ENCODE assay signal across 7 mouse cellular contexts in the genomic region with DNA sequence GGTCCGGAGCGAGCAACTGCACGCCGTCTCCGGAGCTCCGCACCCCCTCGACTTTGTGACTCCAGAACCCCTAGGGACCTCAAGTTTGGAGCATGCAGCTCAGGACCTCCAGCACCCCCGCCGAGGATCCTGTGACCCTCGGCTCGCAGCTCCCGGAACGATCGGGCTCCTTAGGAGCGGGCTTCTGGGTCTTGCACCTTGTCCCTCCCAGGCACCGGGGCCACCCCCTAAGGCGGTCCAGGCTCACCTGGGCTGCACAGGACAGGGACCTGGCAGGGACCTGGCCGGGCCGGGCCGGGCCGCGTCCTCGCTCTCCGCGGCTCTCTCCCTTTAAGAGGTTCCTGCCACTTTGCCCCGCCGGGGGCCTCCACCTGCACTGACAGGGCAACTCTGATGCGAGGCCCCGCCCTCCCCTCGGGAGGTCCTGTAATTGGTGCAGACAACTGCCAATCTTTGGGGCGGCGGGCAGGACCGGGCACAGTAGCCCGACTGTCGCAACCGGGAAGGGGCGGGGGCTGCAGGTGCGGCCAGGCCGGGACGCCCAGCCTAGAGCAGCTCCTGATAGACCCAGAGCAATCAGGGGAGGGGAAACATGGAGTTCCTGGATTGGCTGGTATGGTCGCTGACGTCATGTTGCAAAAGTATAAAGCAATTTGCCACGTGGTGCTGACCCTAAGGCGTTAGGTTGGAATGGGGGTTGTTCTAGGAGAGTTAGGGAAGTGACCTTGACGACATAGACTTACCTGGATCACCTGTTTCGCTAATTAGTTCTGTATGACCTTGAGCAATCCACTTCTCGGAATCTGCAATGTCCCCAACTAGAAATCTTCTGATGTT. TPM values are rescaled to one million over a fixed set of nuclear protein-coding genes. Genes with fewer than 3 reads are reported as not detected.
A peak's percentile ranks its signal among the peaks of the same experiment; 100 is the strongest.
DNase-seq lines count a peak whose midpoint lies in the region; ATAC-seq and TF ChIP-seq lines count a peak whose summit lies in the region.

Gene Epb41, minus strand, starts transcription at position 389 of the 837 bp plus-strand sequence.

- peak within 1 kb of the TSS; percentile 95 for H3K4me2 ChIP-seq in intestine, postnatal 0 days (replicated peaks; ENCODE audit: low read depth)
- peak within 1 kb of the TSS; percentile 99 for H3K4me2 ChIP-seq in midbrain, embryonic 12.5 days (replicated peaks)

- WGBS in embryonic facial prominence, embryonic 10.5 days, result 2% methylated on average over 47 of the region's 47 CpGs
- 1% methylated on average over 47 of the region's 47 CpGs for WGBS in intestine, postnatal 0 days
- 2% methylated on average over 46 of the region's 47 CpGs for WGBS in midbrain, embryonic 12.5 days
- 1% methylated on average over 47 of the region's 47 CpGs for WGBS in small intestine, adult 2 months

- no peaks in the 10 kb centered on the region for H3K9me3 ChIP-seq in embryonic facial prominence, embryonic 10.5 days
- H3K9me3 ChIP-seq in intestine, postnatal 0 days (ENCODE audit: control insufficient read depth), result no peaks in the 10 kb centered on the region
- no peaks in the 10 kb centered on the region for H3K9me3 ChIP-seq in midbrain, embryonic 12.5 days

- ATAC-seq in intestine, postnatal 0 days, result peak; percentile 97
- ATAC-seq in midbrain, embryonic 12.5 days (ENCODE audit: low FRiP score, low read depth), result peak; percentile 94

- peak within 1 kb of the TSS; percentile 81 for H3K27ac ChIP-seq in embryonic facial prominence, embryonic 10.5 days (replicated peaks)
- H3K27ac ChIP-seq in intestine, postnatal 0 days (ENCODE audit: low read depth, low read length), result peak within 1 kb of the TSS; percentile 93
- no peak within 1 kb of the TSS; the same call in 1 of the 2 replicates for H3K27ac ChIP-seq in midbrain, embryonic 12.5 days (replicated peaks)
- H3K27ac ChIP-seq in small intestine, adult 2 months (ENCODE audit: insufficient read depth, low read depth, low read length), result peak within 1 kb of the TSS; percentile 52

- TF ChIP-seq POLR2A in small intestine, adult 2 months (IDR thresholded peaks at IDR 0.05; ENCODE audit: low read depth, low read length), result peak; percentile 80; the same call in 1 of the 2 replicates

- no peak for TF ChIP-seq CTCF in intestine, postnatal 0 days (IDR thresholded peaks at IDR 0.05; ENCODE audit: low read depth)
- TF ChIP-seq CTCF in small intestine, adult 2 months (IDR thresholded peaks at IDR 0.05; ENCODE audit: extremely low read depth, insufficient read length, insufficient replicate concordance, low read depth, low read length), result no peak

- peak; percentile 99 for DNase-seq in adrenal gland, postnatal 10 days
- DNase-seq in embryonic facial prominence, embryonic 10.5 days (ENCODE audit: low spot score), result peak; percentile 97
- peak; percentile 84 for DNase-seq in gonadal fat pad, adult 2 months (ENCODE audit: low read depth)
- DNase-seq in left cerebral cortex, postnatal 4 days, result peak; percentile 90

- peaks cover 65% of the 10 kb centered on the region for H3K27me3 ChIP-seq in embryonic facial prominence, embryonic 10.5 days (replicated peaks; ENCODE audit: low read depth, poor library complexity, severe bottlenecking)
- no peaks in the 10 kb centered on the region for H3K27me3 ChIP-seq in intestine, postnatal 0 days (replicated peaks; ENCODE audit: control insufficient read depth, insufficient read depth, low read length)
- H3K27me3 ChIP-seq in midbrain, embryonic 12.5 days, result peaks cover 75% of the 10 kb centered on the region
- H3K27me3 ChIP-seq in small intestine, adult 2 months (ENCODE audit: control insufficient read depth, insufficient read depth, low read length), result no peaks in the 10 kb centered on the region

- 0 out of 2 replicates have a peak, but pooled peaks cover 2% of the 10 kb centered on the region for H3K36me3 ChIP-seq in embryonic facial prominence, embryonic 10.5 days (replicated peaks)
- H3K36me3 ChIP-seq in intestine, postnatal 0 days (ENCODE audit: control insufficient read depth, insufficient read depth), result no peaks in the 10 kb centered on the region; the same call in 1 of the 2 replicates
- no peaks in the 10 kb centered on the region for H3K36me3 ChIP-seq in midbrain, embryonic 12.5 days
- H3K36me3 ChIP-seq in small intestine, adult 2 months (ENCODE audit: control insufficient read depth, insufficient read depth, low read length), result no peaks in the 10 kb centered on the region

- peak within 1 kb of the TSS; percentile 89 for H3K9ac ChIP-seq in intestine, postnatal 0 days (ENCODE audit: low read depth, low read length)
- H3K9ac ChIP-seq in midbrain, embryonic 12.5 days (replicated peaks), result peak within 1 kb of the TSS; percentile 69

- peak within 1 kb of the TSS; percentile 89 for H3K4me3 ChIP-seq in embryonic facial prominence, embryonic 10.5 days
- H3K4me3 ChIP-seq in intestine, postnatal 0 days (ENCODE audit: low read depth, low read length), result peak within 1 kb of the TSS; percentile 90
- H3K4me3 ChIP-seq in midbrain, embryonic 12.5 days, result peak within 1 kb of the TSS; percentile 72
- peak within 1 kb of the TSS; percentile 80 for H3K4me3 ChIP-seq in small intestine, adult 2 months (ENCODE audit: low read depth, low read length)

- peaks cover 64% of the 10 kb centered on the region for H3K4me1 ChIP-seq in embryonic facial prominence, embryonic 10.5 days
- H3K4me1 ChIP-seq in intestine, postnatal 0 days (replicated peaks; ENCODE audit: control insufficient read depth, insufficient read depth, low read length), result peaks cover 4% of the 10 kb centered on the region; the same call in 1 of the 2 replicates
- H3K4me1 ChIP-seq in midbrain, embryonic 12.5 days, result peaks cover 37% of the 10 kb centered on the region
- H3K4me1 ChIP-seq in small intestine, adult 2 months (ENCODE audit: control insufficient read depth, insufficient read depth, insufficient read length, low read length), result peaks cover 21% of the 10 kb centered on the region

- intact Hi-C loops in left cerebral cortex, postnatal 4 days (cut with DNase I), result loop anchor here (5.0 kb wide), 2 partner anchors 173 to 213 kb away; no protein-coding TSS in a partner anchor

RNA-seq across cellular contexts. Expression of gene Epb41, which starts in this region (rescaled TPM):
- total RNA-seq in adrenal gland, postnatal 10 days (2021), result 10 to 100 TPM; 77.8 to 79.6 TPM
- polyA plus RNA-seq in embryonic facial prominence, embryonic 10.5 days (2016; fragmentation: Nextera tagmentation; extraction: Ambion mirVana), result 133 and 136 TPM in 2 replicates
- 22.7 and 23.9 TPM in 2 replicates for polyA plus RNA-seq in gonadal fat pad, adult 2 months (2012; rRNA removed)
- 22.2 TPM in 2 replicates for polyA plus RNA-seq in intestine, postnatal 0 days (2015; fragmentation: Nextera tagmentation; extraction: Ambion mirVana)
- 10 to 100 TPM; 70.2 to 77.8 TPM for total RNA-seq in left cerebral cortex, postnatal 4 days (2021)
- 227 and 251 TPM in 2 replicates for polyA plus RNA-seq in midbrain, embryonic 12.5 days (2016; fragmentation: Nextera tagmentation; extraction: Ambion mirVana)
- polyA plus RNA-seq in small intestine, adult 2 months (2012; rRNA removed), result 11.1 and 15.7 TPM in 2 replicates
